Mouse (Mus musculus) cerebellum, adult 9-11 months (tissue): ENCODE data around the gene Gys1.
"Not testable (repeated sequence)": the region's sequence is repeated elsewhere in the genome, so short reads cannot be mapped to it uniquely, and the experiment has no call there.

ENCODE experiments used
- DNase-seq: peaks from one replicate; pipeline ENCODE4 v3.0.0; 2022

Gene Gys1

DNA sequence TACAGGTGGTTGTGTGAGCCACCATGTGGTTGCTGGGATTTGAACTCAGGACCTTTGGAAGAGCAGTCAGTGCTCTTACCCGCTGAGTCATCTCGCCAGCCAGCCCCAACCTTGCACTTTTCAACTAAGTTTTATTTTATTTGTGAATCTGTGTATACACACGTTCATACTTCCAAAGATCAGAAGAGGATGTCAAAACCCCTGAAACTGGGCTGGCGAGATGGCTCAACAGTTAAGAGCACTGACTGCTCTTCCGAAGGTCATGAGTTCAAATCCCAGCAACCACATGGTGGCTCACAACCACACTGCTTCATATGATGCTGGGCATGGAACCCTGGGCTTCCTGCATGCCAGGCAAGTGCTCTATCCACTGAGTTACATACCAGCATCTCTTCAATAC is 50.3 kb downstream of the Gys1 start:
- not testable (repeated sequence) for DNase-seq

DNA sequence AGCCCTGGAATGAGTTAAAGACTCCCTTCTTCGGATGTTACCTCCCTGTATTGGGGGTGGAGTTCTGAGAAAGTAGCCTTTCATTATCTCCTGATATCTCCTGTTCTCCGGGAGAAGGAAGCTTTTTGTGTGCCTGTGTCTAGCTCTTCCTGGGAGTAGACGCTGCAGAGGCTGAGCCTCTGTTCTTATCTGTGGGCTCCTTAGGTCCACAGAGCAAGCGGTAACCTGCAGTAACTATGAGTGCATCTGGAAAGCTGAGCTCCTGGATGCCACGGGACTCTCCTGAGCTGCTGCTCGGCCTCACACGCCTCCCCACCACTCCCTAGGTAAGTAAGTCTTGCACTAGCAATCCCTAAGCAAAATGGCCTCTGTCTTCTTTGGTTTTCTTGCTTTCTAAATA is 51.5 kb downstream of the Gys1 start:
- no peak for DNase-seq

DNA sequence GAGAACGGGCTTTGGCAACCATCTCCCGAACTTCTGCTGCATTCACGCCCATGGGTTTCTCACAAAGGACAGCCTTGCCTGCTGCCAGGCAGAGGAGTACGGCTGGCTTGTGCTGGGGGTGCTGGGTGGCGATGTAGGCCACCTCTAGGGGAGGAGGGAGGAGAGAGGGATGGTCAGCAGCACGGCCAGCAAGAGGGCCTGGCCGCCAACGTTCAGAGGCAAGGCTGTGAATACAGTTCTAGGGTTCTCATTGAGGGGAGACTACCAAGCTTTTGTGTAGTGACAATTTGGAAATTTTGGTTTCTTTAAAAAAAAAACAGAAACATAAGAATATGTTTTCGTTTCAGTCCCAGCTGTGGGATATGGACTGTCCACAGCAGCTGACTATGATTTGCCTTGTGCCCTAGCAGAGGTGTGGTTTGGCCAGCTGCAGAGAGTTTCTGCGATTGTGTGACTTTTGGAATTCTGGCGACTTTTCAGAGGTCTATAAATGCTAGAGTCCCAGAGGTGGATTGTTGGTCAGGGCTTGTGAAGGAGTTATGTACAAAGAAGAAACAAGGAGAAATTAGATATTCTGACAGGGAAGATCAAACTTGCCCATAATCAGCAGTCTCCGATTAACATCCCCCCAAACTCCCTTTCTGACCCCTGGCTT is 52.2 kb downstream of the Gys1 start, which contains the start of gene Gm45808:
Gene Gm45808, minus strand, starts transcription at position 51 of the 655 bp plus-strand sequence.
- no peak for DNase-seq

DNA sequence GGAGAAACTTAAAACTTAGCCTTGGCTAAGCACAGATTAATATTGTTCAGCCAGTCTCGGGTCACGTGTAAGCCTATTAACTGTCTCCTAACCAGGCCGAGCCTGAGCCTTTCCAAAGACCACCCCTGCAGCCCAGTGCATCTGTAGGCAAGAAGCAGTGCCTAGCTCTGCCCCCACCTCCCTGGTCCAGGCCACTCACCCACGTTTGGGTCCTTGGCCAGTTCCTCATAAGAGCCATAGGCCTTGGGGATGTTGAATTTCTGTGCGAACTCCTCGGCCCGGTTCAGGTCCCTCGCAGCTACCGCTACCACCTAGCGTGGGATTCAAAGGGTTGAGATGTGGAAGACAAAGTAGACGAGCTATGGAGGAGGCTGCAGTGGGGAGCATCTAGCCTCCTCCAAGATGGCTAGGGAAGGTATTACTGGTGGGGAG is 53.2 kb downstream of the Gys1 start:
- no peak for DNase-seq

DNA sequence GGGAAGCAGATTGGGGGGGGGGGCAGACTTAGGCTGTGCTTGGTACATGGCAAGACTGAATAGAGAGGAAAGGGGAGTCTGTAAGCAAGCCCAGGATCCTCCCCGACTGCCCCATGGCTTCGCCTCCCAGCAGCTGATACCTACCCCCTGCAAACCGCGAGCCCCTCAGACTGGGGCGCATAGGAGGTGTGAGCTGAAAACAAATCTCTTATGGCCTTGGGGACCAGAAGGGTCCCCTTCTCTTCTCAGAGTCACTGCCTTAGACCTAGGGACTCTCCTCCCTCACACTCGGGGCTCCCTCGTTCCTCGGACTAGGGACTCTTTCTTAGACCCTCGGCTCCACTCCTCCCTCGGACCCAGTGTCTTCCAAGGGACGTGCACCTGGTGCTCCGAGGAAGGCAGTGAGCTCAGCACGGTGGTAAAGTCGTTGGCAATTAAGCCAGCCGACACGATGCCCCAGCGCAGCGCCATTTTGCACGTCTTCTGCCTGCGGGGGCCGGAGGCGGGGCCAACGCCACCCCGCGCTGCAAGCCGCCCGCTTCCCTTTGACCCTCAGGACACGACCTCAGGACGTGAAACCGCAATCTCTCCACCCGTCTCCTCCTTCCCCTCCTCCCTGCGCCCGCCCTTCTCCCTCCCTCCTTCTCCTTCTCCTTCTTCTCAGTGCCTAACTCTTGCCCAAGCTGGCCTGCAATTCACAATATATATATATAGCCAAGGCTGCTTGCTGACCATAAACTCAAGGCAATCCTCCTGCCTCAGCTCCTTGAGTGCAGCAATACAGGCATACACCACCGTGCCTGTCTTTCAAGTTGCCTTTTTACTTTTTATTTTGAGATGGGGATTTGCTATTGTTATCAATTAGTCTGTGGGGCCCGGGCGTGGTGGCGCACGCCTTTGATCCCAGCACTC is 53.9 kb downstream of the Gys1 start, which contains the start of gene Dhdh:
Gene Dhdh, minus strand, starts transcription at position 513 of the 912 bp plus-strand sequence.
- DNase-seq, result peak; percentile 79

DNA sequence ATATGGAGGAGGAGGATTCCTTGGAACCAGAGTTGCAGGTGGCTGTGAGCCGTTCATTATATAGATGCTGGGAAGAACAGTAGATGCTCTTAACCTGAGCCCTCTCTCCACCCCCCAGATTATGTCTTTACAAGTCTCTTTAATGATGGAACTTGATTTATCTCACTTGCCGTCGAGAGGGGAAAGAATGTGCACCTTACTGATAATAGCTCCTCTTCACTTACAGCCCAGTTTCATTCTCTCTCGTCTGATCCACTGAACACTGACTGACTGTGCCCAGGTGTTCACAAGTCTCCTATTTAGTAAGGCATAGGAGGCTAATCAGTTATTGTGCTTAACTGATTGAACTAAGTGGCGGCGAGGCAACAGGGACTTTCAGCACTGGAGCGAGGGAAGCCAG is 54.9 kb downstream of the Gys1 start:
- DNase-seq, result no peak

DNA sequence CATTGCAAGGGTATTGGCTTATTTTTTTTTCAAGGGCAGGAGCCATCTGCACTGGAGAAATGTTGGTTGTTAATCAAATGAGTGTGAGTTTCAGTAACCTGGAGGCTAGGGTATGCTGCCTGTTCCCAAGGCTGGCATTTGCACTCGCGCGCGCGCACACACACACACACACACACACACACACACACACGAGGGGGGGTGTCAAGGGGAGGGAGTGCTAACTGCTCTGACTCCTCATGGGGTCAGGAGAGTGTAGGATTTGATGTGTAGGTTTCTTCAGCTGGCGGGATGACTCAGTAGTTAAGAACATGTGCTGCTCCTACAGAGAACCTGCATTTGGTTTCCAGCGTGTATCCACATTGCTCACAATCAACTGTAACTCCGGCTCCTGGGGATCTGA is 56.2 kb downstream of the Gys1 start:
- DNase-seq, result no peak

DNA sequence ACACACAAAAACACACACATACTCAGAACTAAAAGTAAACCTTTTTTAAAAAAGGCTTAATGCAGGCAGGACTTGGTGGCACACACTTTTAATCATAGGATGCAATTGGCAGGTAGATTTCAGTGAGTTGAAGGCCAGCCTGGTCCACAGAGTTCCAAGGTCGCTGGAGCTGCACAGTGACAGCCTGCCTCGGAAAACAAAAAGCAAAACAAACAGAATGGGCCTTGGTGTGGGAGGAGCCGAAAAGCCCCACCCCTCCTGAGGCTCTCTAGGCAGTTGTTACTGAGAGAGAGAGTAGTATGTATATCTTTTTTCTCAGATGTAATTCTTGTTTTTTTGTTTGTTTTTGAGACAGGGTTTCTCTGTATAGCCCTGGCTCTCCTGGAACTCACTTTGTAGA is 56.6 kb downstream of the Gys1 start:
- no peak for DNase-seq

DNA sequence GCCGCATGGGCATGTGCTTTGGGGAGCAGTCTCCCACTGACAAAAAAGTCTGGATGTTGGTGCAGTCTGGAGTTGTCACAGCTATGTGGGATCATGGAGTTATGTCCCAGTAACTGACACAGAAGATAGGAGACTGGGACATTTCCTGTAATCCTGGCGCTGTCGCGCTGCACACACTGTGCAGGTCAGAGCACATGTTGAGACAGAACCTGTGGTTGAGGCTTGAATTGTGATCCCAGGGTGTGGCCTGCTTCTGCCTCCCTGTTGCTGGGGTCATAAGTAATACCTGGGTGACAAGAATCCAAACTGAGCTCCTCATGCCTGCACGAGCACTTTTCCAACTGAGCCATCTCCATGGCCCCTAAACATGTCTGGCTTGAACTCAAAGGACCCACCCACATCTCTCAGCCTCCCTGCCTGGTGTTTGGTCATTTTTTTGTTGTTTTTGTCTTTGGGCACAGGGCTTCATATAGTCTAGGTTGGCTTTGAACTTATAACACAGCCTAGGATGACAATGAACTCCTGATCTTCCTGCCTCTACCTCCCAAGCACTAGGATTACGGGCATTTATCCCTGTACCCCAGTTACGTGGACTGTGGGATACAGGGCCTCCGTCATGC is 57.7 kb downstream of the Gys1 start:
- no peak for DNase-seq

DNA sequence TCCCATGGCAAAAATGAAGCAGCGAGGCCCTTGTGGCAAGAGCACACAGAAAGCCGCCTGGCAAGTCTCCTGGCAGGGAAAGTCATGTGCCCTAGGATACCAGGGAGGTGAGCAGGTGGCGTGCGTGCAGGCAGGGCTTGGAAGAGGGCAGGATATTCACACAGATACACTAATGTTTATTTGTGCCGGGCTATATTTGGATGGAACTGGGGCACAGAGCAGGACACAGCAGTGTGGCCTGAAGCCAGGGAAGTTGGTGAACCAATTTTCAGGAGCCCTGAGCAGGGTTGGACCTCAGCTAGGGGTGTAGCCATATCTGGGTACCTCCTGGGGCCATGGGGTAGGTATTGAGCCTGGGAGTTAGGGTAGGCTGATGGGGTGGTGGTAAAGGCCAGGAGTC is 58.3 kb downstream of the Gys1 start:
- peak; percentile 91 for DNase-seq

DNA sequence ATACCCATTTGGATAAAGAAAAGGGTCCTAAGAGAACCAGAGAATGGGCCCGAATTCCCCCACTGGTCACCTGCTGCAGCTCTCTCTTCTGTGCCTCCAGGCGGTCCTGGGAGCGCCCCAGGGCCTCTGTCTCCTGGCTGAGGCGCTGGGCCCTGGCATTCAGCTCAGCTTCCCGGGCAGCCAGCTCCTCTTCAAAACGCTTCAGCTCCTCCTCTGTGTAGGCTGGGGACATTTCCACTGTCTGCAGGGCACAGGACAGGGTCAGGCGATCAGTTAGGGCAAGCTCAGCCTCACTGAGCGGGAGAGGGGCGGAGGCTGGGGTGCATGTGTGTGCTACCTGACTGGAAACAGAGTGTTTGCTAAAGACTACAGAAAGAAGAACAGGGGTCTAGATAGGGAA is 59.9 kb downstream of the Gys1 start:
- DNase-seq, result no peak

DNA sequence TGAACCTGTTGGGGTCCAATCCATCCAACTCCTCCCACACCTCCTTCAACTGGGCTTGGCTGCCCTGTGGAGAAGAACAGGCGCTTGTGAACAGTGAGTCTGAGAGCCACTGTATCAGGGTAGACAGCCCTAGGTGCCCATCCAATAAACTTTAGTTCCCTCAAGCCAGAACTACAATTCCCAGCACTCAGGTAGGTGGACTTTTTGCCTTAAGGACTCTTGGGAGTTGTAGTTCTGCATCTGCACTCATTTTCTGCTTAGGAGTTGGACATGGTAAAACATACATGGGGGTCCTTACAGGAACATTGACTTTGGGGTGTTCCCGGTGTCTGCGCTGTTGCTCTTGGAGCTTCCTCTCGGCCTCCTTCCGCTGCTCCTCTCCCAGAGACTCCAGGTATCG is 63.8 kb downstream of the Gys1 start:
- no peak for DNase-seq
